Mouse (Mus musculus) bone marrow, adult 2 months (tissue): ENCODE data around the gene Dnaja3.

Source experiments
- CTCF ChIP-seq: fragments of 200-500 bp; IDR thresholded peaks from 2 replicates; pipeline ENCODE4 v1.5.1; 2011; ENCODE audit warnings: low read length, control low read depth; ENCODE audit not compliant: control insufficient read depth, insufficient read depth
- POLR2A ChIP-seq: fragments of 200-500 bp; IDR thresholded peaks from 2 replicates; pipeline ENCODE4 v1.6.1; 2011; ENCODE audit warnings: low read depth, mild to moderate bottlenecking, control low read depth, low read length, borderline replicate concordance; ENCODE audit not compliant: control insufficient read depth

- TF ChIP-seq CTCF: no peak
- no peak for TF ChIP-seq POLR2A
Observed at GRCm38 (mm10) chr16:4665726-4666125, 25.9 kb downstream of the Dnaja3 start.
